Mouse (Mus musculus): ENCODE measurements at regions not wholly inside any gene's neighbourhood (a gene's known extent, or its start where the extent isn't known, plus 50 kb on each side); places are given as distances from the start of the nearest gene placed in this dataset.

GRCm38 (mm10) chr5:148454200-148454599 is 54.5 kb upstream of the Slc7a1 start:
- no peak for ATAC-seq (ENCODE audit: low FRiP score)
- Histone ChIP-seq H3K9ac (replicated peaks; ENCODE audit: low read length, poor library complexity, severe bottlenecking) (no peak overlapping the region), H3K36me3 (ENCODE audit: insufficient read depth, low read length) (no peaks in the 10 kb centered on the region), H3K4me2 (ENCODE audit: low read depth, low read length, poor library complexity, severe bottlenecking) (no peak overlapping the region), H3K4me1 (ENCODE audit: insufficient read depth, low read length) (no peaks in the 10 kb centered on the region), H3K4me3 (ENCODE audit: low read depth, low read length) (no peak overlapping the region), H3K9me3 (ENCODE audit: low read length) (no peaks in the 10 kb centered on the region), H3K27ac (ENCODE audit: low read depth, low read length) (no peak overlapping the region), H3K27me3 (ENCODE audit: insufficient read depth, low read length) (no peaks in the 10 kb centered on the region)
- 73% methylated on average over 5 of the region's 5 CpGs for WGBS
- peak; percentile 19 for DNase-seq (ENCODE audit: low spot score)
- no peak for TF ChIP-seq CTCF (IDR thresholded peaks at IDR 0.05)

- Histone ChIP-seq H3K27me3 (ENCODE audit: insufficient read depth, low read length) (no peaks in the 10 kb centered on the region), H3K36me3 (ENCODE audit: insufficient read depth, low read length) (no peaks in the 10 kb centered on the region), H3K9ac (replicated peaks; ENCODE audit: low read length, poor library complexity, severe bottlenecking) (no peak overlapping the region), H3K4me3 (ENCODE audit: low read depth, low read length) (no peak overlapping the region), H3K4me2 (ENCODE audit: low read depth, low read length, poor library complexity, severe bottlenecking) (no peak overlapping the region), H3K27ac (ENCODE audit: low read depth, low read length) (no peak overlapping the region), H3K9me3 (ENCODE audit: low read length) (no peaks in the 10 kb centered on the region), H3K4me1 (ENCODE audit: insufficient read depth, low read length) (no peaks in the 10 kb centered on the region)
- 62% methylated on average over 12 of the region's 12 CpGs for WGBS
- DNase-seq (ENCODE audit: low spot score), result peak; percentile 75
- TF ChIP-seq CTCF (IDR thresholded peaks at IDR 0.05), result no peak
- no peak for ATAC-seq (ENCODE audit: low FRiP score)
Measured at GRCm38 (mm10) chr5:148453776-148454175, 54.1 kb upstream of the Slc7a1 start.

GRCm38 (mm10) chr5:148452909-148453632 is 53.4 kb upstream of the Slc7a1 start:
- no peak for ATAC-seq (ENCODE audit: low FRiP score)
- H3K4me3 ChIP-seq (ENCODE audit: low read depth, low read length), result no peak overlapping the region
- 84% methylated on average over 17 of the region's 17 CpGs for WGBS
- TF ChIP-seq CTCF (IDR thresholded peaks at IDR 0.05), result no peak
- DNase-seq (ENCODE audit: low spot score), result peak; percentile 26
- no peaks in the 10 kb centered on the region for H3K36me3 ChIP-seq (ENCODE audit: insufficient read depth, low read length)
- H3K9me3 ChIP-seq (ENCODE audit: low read length), result no peaks in the 10 kb centered on the region
- H3K4me2 ChIP-seq (ENCODE audit: low read depth, low read length, poor library complexity, severe bottlenecking), result no peak overlapping the region
- no peaks in the 10 kb centered on the region for H3K27me3 ChIP-seq (ENCODE audit: insufficient read depth, low read length)
- no peak overlapping the region for H3K9ac ChIP-seq (replicated peaks; ENCODE audit: low read length, poor library complexity, severe bottlenecking)
- no peak overlapping the region for H3K27ac ChIP-seq (ENCODE audit: low read depth, low read length)
- no peaks in the 10 kb centered on the region for H3K4me1 ChIP-seq (ENCODE audit: insufficient read depth, low read length)

GRCm38 (mm10) chr5:148451811-148452210 is 52.1 kb upstream of the Slc7a1 start:
- TF ChIP-seq CTCF (IDR thresholded peaks at IDR 0.05), result peak; percentile 83
- H3K27me3 ChIP-seq (ENCODE audit: insufficient read depth, low read length), result no peaks in the 10 kb centered on the region
- H3K9me3 ChIP-seq (ENCODE audit: low read length), result no peaks in the 10 kb centered on the region
- no peak overlapping the region for H3K4me3 ChIP-seq (ENCODE audit: low read depth, low read length)
- H3K9ac ChIP-seq (replicated peaks; ENCODE audit: low read length, poor library complexity, severe bottlenecking), result no peak overlapping the region
- H3K4me1 ChIP-seq (ENCODE audit: insufficient read depth, low read length), result no peaks in the 10 kb centered on the region
- ATAC-seq (ENCODE audit: low FRiP score), result no peak
- H3K27ac ChIP-seq (ENCODE audit: low read depth, low read length), result no peak overlapping the region
- WGBS, result 45% methylated on average over 7 of the region's 7 CpGs
- H3K36me3 ChIP-seq (ENCODE audit: insufficient read depth, low read length), result no peaks in the 10 kb centered on the region
- H3K4me2 ChIP-seq (ENCODE audit: low read depth, low read length, poor library complexity, severe bottlenecking), result no peak overlapping the region
- DNase-seq (ENCODE audit: low spot score), result peak; percentile 49

GRCm38 (mm10) chr5:148450924-148451323 is 51.2 kb upstream of the Slc7a1 start:
- Histone ChIP-seq H3K9ac (replicated peaks; ENCODE audit: low read length, poor library complexity, severe bottlenecking) (no peak overlapping the region), H3K36me3 (ENCODE audit: insufficient read depth, low read length) (no peaks in the 10 kb centered on the region), H3K4me3 (ENCODE audit: low read depth, low read length) (no peak overlapping the region), H3K4me2 (ENCODE audit: low read depth, low read length, poor library complexity, severe bottlenecking) (no peak overlapping the region), H3K9me3 (ENCODE audit: low read length) (no peaks in the 10 kb centered on the region), H3K4me1 (ENCODE audit: insufficient read depth, low read length) (no peaks in the 10 kb centered on the region), H3K27ac (ENCODE audit: low read depth, low read length) (no peak overlapping the region), H3K27me3 (ENCODE audit: insufficient read depth, low read length) (no peaks in the 10 kb centered on the region)
- DNase-seq (ENCODE audit: low spot score) (peak; percentile 74), ATAC-seq (ENCODE audit: low FRiP score) (no peak)
- peak; percentile 65 for TF ChIP-seq CTCF (IDR thresholded peaks at IDR 0.05)
- WGBS, result 38% methylated on average over 11 of the region's 11 CpGs

Data from midbrain, postnatal 0 days (tissue).